Mouse (Mus musculus): ENCODE data around the gene Bscl2. TPM values are rescaled to one million over a fixed set of nuclear protein-coding genes. Genes with fewer than 3 reads are reported as not detected.

Gene Bscl2
- polyA plus RNA-seq, 1 experiment from 2014 or later = 42.5 TPM

DNA sequence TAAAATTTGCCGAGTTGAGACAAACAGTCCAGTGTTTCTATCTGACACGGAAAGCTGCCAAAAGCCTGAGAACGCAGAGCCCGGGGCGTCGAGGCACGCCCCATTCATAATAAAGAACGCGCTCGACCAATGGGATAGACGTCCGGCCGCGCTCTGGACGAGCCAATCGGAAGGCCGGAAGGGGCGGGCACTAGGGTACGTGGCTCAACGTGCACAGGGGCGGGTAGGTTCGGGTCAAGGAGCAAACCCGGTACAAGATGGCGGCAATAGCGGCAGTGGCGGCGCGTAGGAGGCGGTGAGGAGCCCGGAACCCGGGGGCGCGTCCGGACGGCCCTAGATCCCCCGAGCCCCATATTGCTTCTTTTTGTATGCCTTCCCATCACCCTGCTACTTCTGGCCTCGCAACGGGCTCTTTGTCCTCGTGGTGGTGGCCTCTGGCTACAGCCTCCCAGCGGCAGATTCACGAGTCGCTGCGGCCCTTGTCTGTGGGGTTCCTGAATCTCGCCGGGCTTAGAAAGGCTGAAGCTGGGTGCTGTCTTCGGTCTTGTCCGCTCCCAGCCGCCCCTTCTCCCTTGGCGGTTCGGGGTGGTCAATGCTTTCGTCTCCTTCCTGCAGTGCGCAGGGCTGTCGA, 60.7 kb downstream of the Bscl2 start, which contains the start of gene Ganab:
Gene Ganab (plus strand): TSS at position 207 of the 631 bp plus-strand sequence.
- Histone ChIP-seq H3K4me2 (replicated peaks; ENCODE audit: low read depth, low read length) (peak within 1 kb of the TSS; percentile 87), H3K27me3 (ENCODE audit: control insufficient read depth, insufficient read depth, low read length) (no peaks in the 10 kb centered on the region), H3K4me1 (ENCODE audit: control insufficient read depth, insufficient read depth, low read length) (peaks cover 20% of the 10 kb centered on the region), H3K27ac (ENCODE audit: low read length) (peak within 1 kb of the TSS; percentile 87), H3K9me3 (ENCODE audit: control insufficient read depth, low read depth, low read length) (no peaks in the 10 kb centered on the region), H3K9ac (replicated peaks; ENCODE audit: low read depth, low read length) (peak within 1 kb of the TSS; percentile 95), H3K36me3 (ENCODE audit: control insufficient read depth, insufficient read depth, low read length) (peaks cover 24% of the 10 kb centered on the region), H3K4me3 (ENCODE audit: low read depth, low read length) (peak within 1 kb of the TSS; percentile 99)
- peak; percentile 99 for ATAC-seq (ENCODE audit: insufficient number of reproducible peaks, insufficient read depth, low FRiP score, low read depth)
- under 1% methylated on average over 53 of the region's 53 CpGs for WGBS

Small RNA genes within 50 kb of the gene (microRNA-seq; reads per million reads assigned to microRNA genes)
- not detected for gene Mir5136

Other genes starting within 250 kb of the Bscl2 start
- gene Slc22a8, start 246.2 kb upstream of the Bscl2 start, polyA plus RNA-seq (2014; fragmentation: Nextera tagmentation; extraction: Ambion mirVana) = not detected in 2 replicates
- not detected in 2 replicates for gene Slc22a6, start 219.4 kb upstream of the Bscl2 start, polyA plus RNA-seq (2014; fragmentation: Nextera tagmentation; extraction: Ambion mirVana)
- 0.35 and 0.38 TPM in 2 replicates for gene Chrm1, start 173.7 kb upstream of the Bscl2 start, polyA plus RNA-seq (2014; fragmentation: Nextera tagmentation; extraction: Ambion mirVana)
- gene Slc3a2, start 114.1 kb upstream of the Bscl2 start, polyA plus RNA-seq (2014; fragmentation: Nextera tagmentation; extraction: Ambion mirVana) = 80.8 and 91.1 TPM in 2 replicates
- 79.4 and 85.6 TPM in 2 replicates for gene Wdr74, start 101.6 kb upstream of the Bscl2 start, polyA plus RNA-seq (2014; fragmentation: Nextera tagmentation; extraction: Ambion mirVana)
- gene 1700092M07Rik, start 96.7 kb upstream of the Bscl2 start, polyA plus RNA-seq (2014; fragmentation: Nextera tagmentation; extraction: Ambion mirVana) = 1.0 and 1.9 TPM in 2 replicates
- 141 and 143 TPM in 2 replicates for gene Stx5a, start 96.1 kb upstream of the Bscl2 start, polyA plus RNA-seq (2014; fragmentation: Nextera tagmentation; extraction: Ambion mirVana)
- 168 and 178 TPM in 2 replicates for gene Nxf1, start 80.4 kb upstream of the Bscl2 start, polyA plus RNA-seq (2014; fragmentation: Nextera tagmentation; extraction: Ambion mirVana)
- gene Tmem223, start 66.5 kb upstream of the Bscl2 start, polyA plus RNA-seq (2014; fragmentation: Nextera tagmentation; extraction: Ambion mirVana) = 178 and 194 TPM in 2 replicates
- 85.4 and 94.0 TPM in 2 replicates for gene Tmem179b, start 63.0 kb upstream of the Bscl2 start, polyA plus RNA-seq (2014; fragmentation: Nextera tagmentation; extraction: Ambion mirVana)
- 17.1 and 17.5 TPM in 2 replicates for gene Taf6l, start 51.0 kb upstream of the Bscl2 start, polyA plus RNA-seq (2014; fragmentation: Nextera tagmentation; extraction: Ambion mirVana)
- gene Polr2g, start 38.9 kb upstream of the Bscl2 start, polyA plus RNA-seq (2014; fragmentation: Nextera tagmentation; extraction: Ambion mirVana) = 140 and 151 TPM in 2 replicates
- 4.7 and 5.2 TPM in 2 replicates for gene Zbtb3, start 34.9 kb upstream of the Bscl2 start, polyA plus RNA-seq (2014; fragmentation: Nextera tagmentation; extraction: Ambion mirVana)
- gene Ttc9c, start 18.1 kb upstream of the Bscl2 start, polyA plus RNA-seq (2014; fragmentation: Nextera tagmentation; extraction: Ambion mirVana) = 47.5 and 51.7 TPM in 2 replicates
- gene Hnrnpul2, start 17.5 kb upstream of the Bscl2 start, polyA plus RNA-seq (2014; fragmentation: Nextera tagmentation; extraction: Ambion mirVana) = 10.0 and 10.1 TPM in 2 replicates
- gene AC129217.1, start 7.7 kb upstream of the Bscl2 start, polyA plus RNA-seq (2014; fragmentation: Nextera tagmentation; extraction: Ambion mirVana) = not detected in 2 replicates
- gene Gng3, start 1.7 kb downstream of the Bscl2 start, polyA plus RNA-seq (2014; fragmentation: Nextera tagmentation; extraction: Ambion mirVana) = 13.9 and 17.8 TPM in 2 replicates
- 1.2 and 1.6 TPM in 2 replicates for gene Lrrn4cl, start 13.3 kb downstream of the Bscl2 start, polyA plus RNA-seq (2014; fragmentation: Nextera tagmentation; extraction: Ambion mirVana)
- 154 and 162 TPM in 2 replicates for gene Ubxn1, start 34.0 kb downstream of the Bscl2 start, polyA plus RNA-seq (2014; fragmentation: Nextera tagmentation; extraction: Ambion mirVana)
- gene Uqcc3, start 43.5 kb downstream of the Bscl2 start, polyA plus RNA-seq (2014; fragmentation: Nextera tagmentation; extraction: Ambion mirVana) = 63.9 and 67.6 TPM in 2 replicates
- 58.5 and 82.3 TPM in 2 replicates for gene Lbhd1, start 46.3 kb downstream of the Bscl2 start, polyA plus RNA-seq (2014; fragmentation: Nextera tagmentation; extraction: Ambion mirVana)
- gene Gm49403, start 46.5 kb downstream of the Bscl2 start, polyA plus RNA-seq (2014; fragmentation: Nextera tagmentation; extraction: Ambion mirVana) = not detected in 2 replicates
- 71.0 and 82.4 TPM in 2 replicates for gene 1810009A15Rik, start 51.4 kb downstream of the Bscl2 start, polyA plus RNA-seq (2014; fragmentation: Nextera tagmentation; extraction: Ambion mirVana)
- not detected in 2 replicates for gene Gm49416, start 51.5 kb downstream of the Bscl2 start, polyA plus RNA-seq (2014; fragmentation: Nextera tagmentation; extraction: Ambion mirVana)
- 29.3 and 33.5 TPM in 2 replicates for gene Ints5, start 55.5 kb downstream of the Bscl2 start, polyA plus RNA-seq (2014; fragmentation: Nextera tagmentation; extraction: Ambion mirVana)
- 82.0 and 90.3 TPM in 2 replicates for gene Ganab, start 60.6 kb downstream of the Bscl2 start, polyA plus RNA-seq (2014; fragmentation: Nextera tagmentation; extraction: Ambion mirVana)
- gene B3gat3, start 82.9 kb downstream of the Bscl2 start, polyA plus RNA-seq (2014; fragmentation: Nextera tagmentation; extraction: Ambion mirVana) = 35.7 and 37.5 TPM in 2 replicates
- 1.0 and 2.0 TPM in 2 replicates for gene Rom1, start 91.9 kb downstream of the Bscl2 start, polyA plus RNA-seq (2014; fragmentation: Nextera tagmentation; extraction: Ambion mirVana)
- 16.8 and 18.2 TPM in 2 replicates for gene Eml3, start 92.1 kb downstream of the Bscl2 start, polyA plus RNA-seq (2014; fragmentation: Nextera tagmentation; extraction: Ambion mirVana)
- 41.5 and 45.3 TPM in 2 replicates for gene Mta2, start 104.4 kb downstream of the Bscl2 start, polyA plus RNA-seq (2014; fragmentation: Nextera tagmentation; extraction: Ambion mirVana)
- 27.2 and 27.6 TPM in 2 replicates for gene Tut1, start 116.4 kb downstream of the Bscl2 start, polyA plus RNA-seq (2014; fragmentation: Nextera tagmentation; extraction: Ambion mirVana)
- gene Eef1g, start 129.6 kb downstream of the Bscl2 start, polyA plus RNA-seq (2014; fragmentation: Nextera tagmentation; extraction: Ambion mirVana) = 469 and 470 TPM in 2 replicates
- 33.4 and 40.6 TPM in 2 replicates for gene Ahnak, start 151.8 kb downstream of the Bscl2 start, polyA plus RNA-seq (2014; fragmentation: Nextera tagmentation; extraction: Ambion mirVana)

Data from stomach, embryonic 14.5 days (tissue).